Mouse (Mus musculus): ENCODE results near the gene Nagpa.

The Nagpa gene

DNA sequence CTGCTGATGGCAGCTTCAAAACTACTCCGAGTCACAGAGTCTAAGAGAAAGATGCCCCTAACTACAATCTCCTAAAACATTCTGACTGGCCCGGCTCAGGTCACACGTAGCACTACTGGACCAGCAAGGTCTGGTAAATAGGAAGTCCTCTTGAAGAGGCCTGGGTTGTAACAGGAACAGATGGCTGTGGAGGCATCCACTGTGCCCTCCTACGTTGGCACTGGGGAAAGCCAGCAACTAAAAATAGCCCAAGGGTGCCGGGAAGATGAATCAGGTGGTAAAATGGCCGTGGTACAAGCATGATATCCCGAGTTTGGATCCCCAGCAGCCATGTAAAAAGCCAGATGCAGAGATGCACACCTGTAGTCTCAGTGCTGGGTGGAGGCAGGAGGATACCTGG, 17.6 kb downstream of the Nagpa start:
- DNase-seq: peak; percentile 78

DNA sequence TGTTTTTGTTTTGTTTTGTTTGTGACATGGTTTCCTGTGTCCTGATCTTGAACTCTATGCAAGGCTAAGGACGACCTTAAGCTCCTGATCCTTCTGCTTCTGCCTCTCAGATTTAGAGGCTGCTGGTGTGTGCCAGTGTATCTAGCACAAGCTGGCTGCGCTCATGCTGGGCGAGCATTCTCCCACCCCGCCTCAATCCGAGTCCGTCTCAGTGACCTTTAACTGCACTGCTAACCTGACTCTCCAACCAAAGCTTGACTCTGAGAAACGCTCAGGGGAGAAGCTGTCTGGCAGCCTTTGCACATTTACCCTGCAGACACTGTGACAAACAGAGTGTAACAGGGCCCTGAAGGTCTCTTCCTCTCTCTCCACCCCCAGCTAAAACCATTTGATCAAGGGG, 18.1 kb downstream of the Nagpa start:
- no peak for DNase-seq

DNA sequence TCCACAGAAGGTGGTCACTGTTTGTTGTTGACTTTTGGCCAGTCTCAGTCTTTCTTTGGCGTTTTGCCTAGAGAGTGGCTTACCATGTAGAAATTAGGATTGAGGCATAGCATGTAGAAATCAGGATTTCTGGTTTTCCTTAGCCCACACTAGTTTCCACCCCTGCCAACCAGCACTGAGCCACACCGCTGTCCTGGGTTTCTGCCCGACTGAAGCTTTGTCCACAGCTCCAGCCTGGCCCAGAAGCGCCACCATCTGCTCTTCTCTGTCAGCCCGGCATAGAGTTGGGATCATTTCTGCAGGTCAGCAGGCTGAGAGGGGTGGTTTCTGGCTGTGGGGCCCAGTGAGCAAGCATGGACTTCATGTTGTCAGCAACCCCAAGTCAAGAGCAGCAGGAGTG, 18.9 kb downstream of the Nagpa start:
- DNase-seq: peak; percentile 58

DNA sequence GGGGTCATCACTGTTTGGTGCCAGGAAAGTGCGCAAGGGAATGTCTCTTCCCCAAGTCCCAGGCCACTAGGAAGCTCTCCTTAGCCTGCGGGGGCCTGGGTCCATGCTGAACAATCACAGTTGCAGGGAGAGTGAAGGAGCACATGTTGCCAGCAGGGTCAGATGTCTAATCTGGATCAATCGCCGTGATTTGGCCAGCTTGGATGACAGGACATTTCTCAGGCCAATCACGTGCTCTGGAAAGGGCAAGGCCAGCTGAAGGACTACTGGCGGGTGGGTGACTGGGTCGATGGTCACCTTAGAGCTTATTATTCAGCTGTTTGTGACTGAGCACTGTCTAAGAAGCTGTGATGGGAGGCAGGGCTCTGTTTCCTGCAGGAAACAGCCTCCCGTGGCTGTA, 19.7 kb downstream of the Nagpa start:
- DNase-seq: no peak

DNA sequence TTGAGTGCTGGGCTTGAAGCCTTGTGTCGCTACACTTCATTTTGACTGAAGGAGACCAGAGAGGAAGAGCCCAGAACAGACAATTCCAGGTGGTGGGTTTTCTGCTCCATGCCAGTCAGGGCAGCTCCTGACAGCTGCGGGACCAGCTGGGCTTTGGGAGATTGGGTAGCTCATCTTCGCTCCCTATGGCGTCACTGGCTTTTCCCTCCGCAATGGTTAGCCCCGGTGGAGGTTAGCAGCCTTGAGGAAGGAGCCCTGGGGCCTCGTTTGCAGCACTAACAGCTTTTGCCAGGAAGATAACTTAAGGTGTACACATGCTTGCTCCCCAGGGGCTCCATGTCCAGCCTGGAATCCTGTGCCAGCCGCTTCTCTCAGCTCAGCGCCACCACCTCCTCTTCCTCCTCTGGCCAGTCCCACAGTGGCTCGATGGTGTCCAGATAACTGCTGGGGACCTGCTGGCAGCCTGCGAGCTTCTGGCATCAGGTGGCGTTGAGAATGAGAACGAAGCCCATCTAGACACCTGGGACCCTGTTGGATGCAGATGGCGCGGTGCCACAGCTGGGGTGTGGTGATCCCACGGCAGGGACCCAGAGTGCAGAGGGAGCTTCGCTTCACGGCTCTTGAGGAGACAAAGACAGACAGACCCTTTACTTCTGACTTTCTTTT, 20.4 kb downstream of the Nagpa start:
- peak; percentile 54 for DNase-seq

DNA sequence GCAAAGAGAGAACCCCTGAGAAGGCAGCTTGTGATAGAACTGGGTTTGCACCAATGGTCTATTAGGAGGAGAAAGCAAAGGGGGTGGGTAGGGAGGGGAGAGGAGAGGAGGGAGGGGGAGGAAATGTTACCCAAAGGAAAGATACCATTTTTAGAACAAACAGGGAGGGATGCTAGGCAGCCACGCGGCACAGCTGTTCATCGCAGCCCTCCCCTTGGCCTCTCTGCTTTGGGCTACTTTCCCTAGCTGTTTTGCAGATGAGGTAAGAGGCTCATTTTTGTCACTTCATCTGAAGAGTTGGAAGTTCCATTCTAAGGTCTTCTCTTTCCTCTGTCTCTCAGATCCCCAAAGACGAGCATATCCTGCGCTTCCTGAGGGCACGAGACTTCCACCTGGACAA, 31.2 kb downstream of the Nagpa start:
- no peak for DNase-seq

DNA sequence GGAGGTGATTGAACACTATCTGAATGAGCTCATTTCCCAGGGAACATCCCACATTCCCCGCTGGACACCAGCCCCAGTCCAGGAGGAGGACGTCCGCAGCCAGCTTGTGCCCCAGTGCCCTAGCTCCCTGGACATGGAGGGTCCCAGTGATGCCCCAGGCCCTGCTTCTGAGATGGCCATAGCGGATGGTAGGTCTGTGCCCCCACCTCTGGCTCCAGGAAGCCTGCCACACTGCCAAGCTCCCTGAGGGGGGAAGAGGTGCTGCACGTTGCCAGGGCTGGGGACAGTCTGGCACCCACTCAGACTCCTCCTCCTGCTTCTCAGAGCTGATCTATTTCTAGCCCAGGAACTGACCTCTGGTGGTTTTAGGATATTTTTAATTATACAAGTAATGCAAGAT, 35.0 kb downstream of the Nagpa start:
- no peak for DNase-seq

DNA sequence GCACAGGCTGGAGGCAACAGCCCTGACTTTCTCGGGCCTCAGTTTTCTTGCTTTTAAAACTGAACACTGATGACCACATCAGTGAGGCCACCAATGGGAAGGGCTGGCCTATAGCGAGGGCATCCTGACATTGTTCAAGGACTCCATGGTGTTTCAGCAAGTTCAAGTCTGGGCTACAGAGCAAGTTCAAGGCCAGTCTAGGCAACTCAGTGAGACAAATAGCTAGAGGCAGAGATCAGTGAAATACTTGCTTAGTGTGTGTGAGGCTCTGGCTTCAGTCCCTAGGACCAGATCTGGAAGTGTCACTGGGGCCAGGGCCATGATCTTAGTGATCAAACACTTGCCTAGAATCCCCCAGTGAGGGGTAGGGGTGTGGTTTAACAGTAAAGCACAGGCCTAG, 35.8 kb downstream of the Nagpa start:
- DNase-seq: no peak

DNA sequence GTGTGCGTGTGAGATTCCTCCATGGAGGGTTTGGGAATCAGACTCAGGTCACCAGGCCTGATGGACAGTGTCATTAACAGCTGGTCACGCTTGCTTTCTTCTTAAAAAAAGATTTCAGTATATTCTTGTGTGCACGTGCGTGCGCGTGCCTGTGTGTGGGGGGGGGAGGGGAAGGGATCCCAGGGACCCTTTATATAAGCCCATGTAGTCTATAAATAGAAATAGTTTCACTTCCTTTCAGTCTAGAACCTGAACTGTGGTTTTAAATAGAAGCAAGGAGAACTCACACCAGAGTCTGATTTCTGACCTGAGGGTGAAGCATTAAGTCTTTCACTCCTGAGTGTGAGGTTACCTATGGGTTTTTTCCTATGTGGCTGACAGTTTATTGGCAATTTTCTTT, 39.5 kb downstream of the Nagpa start:
- DNase-seq: no peak

DNA sequence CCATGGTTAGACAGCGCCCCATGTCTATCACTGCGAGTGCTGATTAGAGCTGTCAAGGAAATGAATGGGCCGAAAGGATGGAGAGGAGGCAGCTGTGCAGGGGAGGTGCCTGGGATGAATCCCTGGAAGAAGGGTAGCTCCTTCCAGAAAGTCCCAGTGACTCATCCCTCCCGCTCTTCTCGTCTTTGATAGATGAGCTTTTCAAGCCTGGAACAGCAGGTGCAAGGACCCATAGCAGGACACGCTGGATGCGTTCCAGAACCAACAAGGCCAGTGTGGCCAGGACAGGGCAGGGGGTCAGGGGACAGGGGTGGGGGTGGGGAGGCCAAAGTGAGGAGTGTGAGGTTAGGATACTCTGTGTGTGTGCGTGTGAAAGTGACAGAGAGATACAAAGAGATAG, 44.6 kb downstream of the Nagpa start:
- no peak for DNase-seq

DNA sequence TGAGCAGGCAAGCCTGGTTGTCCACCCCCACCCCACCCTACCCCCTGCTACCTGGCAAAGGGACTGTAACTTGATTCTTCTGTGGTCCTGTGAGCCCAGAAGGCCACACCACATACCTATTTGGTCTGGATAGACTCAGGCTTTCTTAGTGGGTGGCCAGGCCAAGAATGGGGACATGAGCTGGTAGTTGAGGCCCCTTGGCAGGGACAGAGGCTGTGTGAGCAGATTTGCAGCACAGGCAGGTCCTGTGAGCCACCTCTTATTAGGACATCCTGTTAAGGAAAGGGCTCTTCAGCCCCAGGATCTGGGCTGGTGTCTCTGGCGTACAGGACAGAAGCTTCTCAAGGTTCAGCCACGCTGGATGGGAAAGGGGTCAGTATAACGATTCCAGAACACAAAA, 46.7 kb downstream of the Nagpa start:
- DNase-seq: no peak

DNA sequence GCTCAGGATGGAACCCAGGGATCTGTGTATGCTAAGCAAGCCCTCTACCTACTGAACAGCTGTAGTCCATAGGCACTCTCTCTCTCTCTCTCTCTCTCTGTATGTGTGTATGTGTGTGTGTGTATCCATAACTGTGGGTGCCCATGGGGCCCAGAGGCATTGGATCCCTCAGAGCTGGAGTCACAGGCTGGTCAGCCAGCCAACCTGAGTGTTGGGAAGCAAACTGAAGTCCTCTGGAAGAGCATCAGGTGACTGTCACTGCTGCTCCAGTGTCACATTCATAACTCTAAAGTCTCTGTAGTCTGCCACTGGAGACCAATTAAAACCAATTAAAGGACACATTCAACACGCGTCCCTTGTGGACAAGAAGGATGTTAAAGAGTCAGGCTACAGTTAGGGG, 47.3 kb downstream of the Nagpa start:
- no peak for DNase-seq

DNA sequence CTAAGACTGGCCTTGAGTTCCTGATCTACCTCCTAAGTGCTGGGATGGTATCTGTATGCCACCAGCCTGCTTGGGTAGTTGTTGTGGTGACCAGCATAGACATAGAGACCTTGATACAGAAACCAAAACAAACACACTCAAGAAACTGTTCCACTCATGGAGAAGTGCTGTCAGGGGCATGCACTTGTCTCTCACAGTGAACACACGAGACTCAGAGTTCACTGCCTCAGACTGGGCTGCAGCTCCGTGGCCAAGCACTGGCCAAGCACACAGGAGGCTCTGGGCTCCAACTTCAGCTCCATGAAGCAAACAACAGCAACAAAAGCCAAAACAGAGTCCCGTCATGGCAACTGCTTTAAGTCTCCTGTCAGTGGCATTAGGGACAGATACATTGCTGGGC, 48.8 kb downstream of the Nagpa start:
- no peak for DNase-seq

DNA sequence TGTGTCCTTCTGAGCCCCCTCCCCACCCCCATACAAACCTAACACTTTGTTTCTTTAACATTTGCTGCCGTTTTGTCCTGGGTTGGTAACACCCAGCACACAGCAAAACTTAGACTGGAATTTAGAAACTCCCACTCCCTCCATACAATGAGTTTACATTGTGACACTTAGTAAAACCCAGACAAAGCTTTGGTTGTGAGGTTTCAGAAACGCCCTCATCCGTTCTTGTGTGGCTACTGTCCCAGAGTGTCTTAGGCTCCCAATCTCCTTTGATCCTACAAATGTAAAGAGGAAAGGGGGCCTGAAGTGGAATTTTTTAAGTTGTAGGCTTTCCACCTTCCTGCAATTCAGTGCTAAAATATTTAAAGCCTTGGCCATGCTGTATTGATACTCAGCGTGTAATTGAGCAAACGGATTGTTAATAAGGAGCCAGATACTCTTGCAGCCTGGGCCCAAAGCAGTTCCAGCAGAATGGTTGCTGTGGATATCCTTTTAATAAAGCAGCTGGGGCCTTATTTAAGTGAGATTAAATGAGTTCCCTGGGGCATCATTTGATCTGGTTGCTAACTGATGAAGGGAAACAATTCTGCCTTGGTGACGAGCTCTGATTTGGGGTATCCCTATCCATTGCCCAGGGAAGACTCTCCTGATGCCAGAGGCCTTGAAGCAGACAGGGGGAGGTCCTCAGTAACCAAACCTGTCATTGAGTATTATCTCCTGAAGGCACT, 50.3 kb downstream of the Nagpa start:
- no peak for DNase-seq

DNA sequence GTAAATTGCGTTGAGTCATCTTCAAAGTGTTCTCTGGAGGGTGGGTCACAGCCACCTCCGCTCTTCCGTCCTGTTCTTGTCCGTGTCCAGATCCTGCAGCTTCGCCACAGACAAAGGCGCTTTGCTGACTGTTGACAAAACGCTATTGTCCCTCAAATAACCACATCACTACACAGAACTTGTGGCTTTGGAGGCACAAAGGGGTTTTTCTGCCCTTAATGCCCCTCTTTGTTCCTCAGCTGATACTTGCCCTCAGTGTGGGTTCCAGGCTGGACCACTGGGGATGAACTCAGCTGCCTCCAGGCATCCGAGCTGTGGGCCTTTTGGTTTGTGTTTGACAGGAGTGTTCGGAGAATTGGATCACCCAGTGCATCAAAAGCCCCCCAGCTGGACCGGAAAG, 53.3 kb downstream of the Nagpa start:
- no peak for DNase-seq

DNA sequence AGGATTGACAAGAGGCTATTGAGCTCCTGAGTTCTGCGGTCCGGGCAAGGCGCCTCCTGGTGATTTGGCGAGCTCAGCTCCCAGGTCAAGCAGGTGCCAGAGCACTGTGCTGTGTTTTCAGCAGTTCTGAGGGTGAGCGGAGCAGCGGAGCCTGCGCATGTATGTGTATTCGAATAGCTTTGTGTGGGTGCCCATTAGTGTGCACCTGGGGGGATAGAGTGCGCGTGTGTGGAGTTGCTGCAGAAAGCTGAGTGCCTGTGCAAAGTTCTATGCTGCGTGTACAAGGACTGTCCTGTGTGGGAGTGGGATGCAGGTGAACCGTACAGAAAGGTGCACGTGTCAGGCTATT, 56.8 kb downstream of the Nagpa start, which contains the start of gene Sec14l5:
Sec14l5 (plus strand) TSS at position 73 of the 349 bp plus-strand sequence.
- no peak for DNase-seq

DNA sequence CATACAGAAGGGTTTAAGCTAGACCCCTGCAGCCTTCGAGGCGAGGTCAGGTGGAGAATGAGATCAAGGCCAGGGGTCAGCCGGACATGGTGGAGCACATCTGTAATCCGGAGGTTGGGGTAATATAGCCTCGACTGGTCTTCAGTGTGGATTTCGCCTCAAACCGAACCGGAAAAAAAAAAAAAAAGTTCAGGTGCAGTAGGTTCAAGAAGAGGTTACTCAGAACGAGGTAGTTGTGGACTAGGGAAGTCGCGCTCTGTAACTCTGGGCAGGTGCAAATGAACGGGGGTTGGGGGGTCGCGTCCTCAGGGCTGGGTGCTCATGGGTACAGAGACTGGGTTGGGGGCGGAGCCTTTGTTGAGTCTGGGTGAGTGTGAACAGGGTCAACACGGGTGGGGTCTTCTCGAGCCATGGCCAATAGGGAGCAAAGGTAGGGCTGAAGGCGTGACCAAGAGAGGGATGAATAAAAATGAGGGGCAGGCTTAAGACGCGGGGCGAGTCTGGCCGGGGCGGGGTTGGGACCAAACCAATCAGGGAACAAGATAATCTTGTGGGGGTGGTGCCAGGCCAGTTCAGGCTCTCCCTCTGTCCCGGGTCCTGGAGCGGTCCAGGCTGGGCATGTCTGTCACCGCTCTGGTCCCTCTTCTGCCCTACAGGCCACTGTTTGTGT, 57.3 kb downstream of the Nagpa start:
- peak; percentile 60 for DNase-seq

DNA sequence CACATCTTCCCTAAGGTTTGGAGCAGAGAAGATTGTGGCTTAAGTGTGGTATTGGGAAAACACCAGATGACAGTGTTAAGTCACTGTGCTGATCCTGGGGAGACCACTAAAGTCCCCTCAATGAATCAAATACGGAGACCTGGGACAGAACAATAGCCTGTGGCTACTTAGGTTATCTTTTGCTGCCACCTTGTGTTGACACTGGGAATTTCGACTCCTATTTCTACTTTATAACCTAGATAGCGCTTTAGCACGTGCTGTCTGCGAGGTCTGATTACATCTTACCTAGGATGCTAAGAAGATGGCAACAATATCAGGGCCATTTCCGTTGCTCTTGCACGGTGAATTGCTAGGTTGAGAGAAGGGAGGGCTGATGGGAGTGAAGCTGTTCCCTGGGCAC, 58.2 kb downstream of the Nagpa start:
- peak; percentile 48 for DNase-seq
